Mouse (Mus musculus) testis, adult 2 months (tissue): ENCODE data around the gene Dnm1. TPM values are rescaled to one million over a fixed set of nuclear protein-coding genes. Genes with fewer than 3 reads are reported as not detected.

Experiments used
- H3K27ac ChIP-seq: fragments of 200-500 bp; 2 replicates; pipeline ENCODE4 v1.5.1; 2012; ENCODE audit warnings: low read depth, low read length; ENCODE audit not compliant: control insufficient read depth, insufficient read depth
- H3K27me3 ChIP-seq: fragments of 200-500 bp; 2 replicates; pipeline ENCODE4 v1.6.1; 2012; ENCODE audit warnings: mild to moderate bottlenecking, low read length, moderate library complexity; ENCODE audit not compliant: control insufficient read depth, insufficient read depth
- H3K36me3 ChIP-seq: fragments of 200-500 bp; 2 replicates; pipeline ENCODE4 v1.6.1; 2012; ENCODE audit warnings: mild to moderate bottlenecking, low read length; ENCODE audit not compliant: control insufficient read depth, insufficient read depth
- H3K4me1 ChIP-seq: fragments of 200-500 bp; 2 replicates; pipeline ENCODE4 v1.6.1; 2012; ENCODE audit warnings: low read length; ENCODE audit not compliant: control insufficient read depth, insufficient read depth
- H3K4me3 ChIP-seq: fragments of 200-500 bp; 2 replicates; pipeline ENCODE4 v1.5.1; 2012; ENCODE audit warnings: low read depth, mild to moderate bottlenecking, low read length, moderate library complexity, mixed read lengths; ENCODE audit not compliant: control insufficient read depth
- CTCF ChIP-seq: fragments of 200-500 bp; IDR thresholded peaks from 2 replicates; pipeline ENCODE4 v1.5.1; 2012; ENCODE audit warnings: low read depth, mild to moderate bottlenecking, inconsistent platforms, low read length, moderate library complexity; ENCODE audit not compliant: control insufficient read depth, insufficient read depth, insufficient replicate concordance
- POLR2A ChIP-seq: fragments of 200-500 bp; IDR thresholded peaks from 2 replicates; pipeline ENCODE4 v1.6.1; 2012; ENCODE audit warnings: low read depth, mild to moderate bottlenecking, inconsistent platforms, low read length, moderate library complexity; ENCODE audit not compliant: control insufficient read depth
- polyA plus RNA-seq: library from polyadenylated mRNA; depleted of rRNA; stranded (reverse); fragments of >200 nt; gene quantifications from 2 replicates; pipeline ENCODE4 v1.2.3, GENCODE M21; 2012

Dnm1 gene
- polyA plus RNA-seq, 1 experiment: 36.3 TPM

GRCm38 (mm10) chr2:32352151-32353006 lies 759 bp downstream of the Dnm1 start, which contains the start of gene Ciz1:
Ciz1 (plus strand) TSS chr2:32352327.
- H3K27me3 ChIP-seq: no peaks in the 10 kb centered on the region
- no peaks in the 10 kb centered on the region for H3K36me3 ChIP-seq
- peak within 1 kb of the TSS; percentile 93 for H3K4me3 ChIP-seq
- H3K27ac ChIP-seq: no peak within 1 kb of the TSS
- peaks cover 9% of the 10 kb centered on the region for H3K4me1 ChIP-seq
- TF ChIP-seq POLR2A (no peak), CTCF (no peak)

- H3K4me1 ChIP-seq: peaks cover 9% of the 10 kb centered on the region
- H3K27me3 ChIP-seq: no peaks in the 10 kb centered on the region
- TF ChIP-seq CTCF: no peak
- no peak for TF ChIP-seq POLR2A
- H3K4me3 ChIP-seq: no peak overlapping the region
- H3K36me3 ChIP-seq: no peaks in the 10 kb centered on the region
- H3K27ac ChIP-seq: no peak overlapping the region
Measured at GRCm38 (mm10) chr2:32351471-32351961, 1.6 kb downstream of the Dnm1 start.

- H3K27ac ChIP-seq: no peak overlapping the region
- peaks cover 9% of the 10 kb centered on the region for H3K4me1 ChIP-seq
- no peaks in the 10 kb centered on the region for H3K36me3 ChIP-seq
- H3K4me3 ChIP-seq: no peak overlapping the region
- TF ChIP-seq CTCF (no peak), POLR2A (no peak)
- H3K27me3 ChIP-seq: no peaks in the 10 kb centered on the region
Measured at GRCm38 (mm10) chr2:32350471-32351051, 2.6 kb downstream of the Dnm1 start.

- no peaks in the 10 kb centered on the region for H3K27me3 ChIP-seq
- no peak for TF ChIP-seq CTCF
- TF ChIP-seq POLR2A: no peak
- H3K4me3 ChIP-seq: no peak overlapping the region
- H3K4me1 ChIP-seq: peaks cover 9% of the 10 kb centered on the region
- no peak overlapping the region for H3K27ac ChIP-seq
- no peaks in the 10 kb centered on the region for H3K36me3 ChIP-seq
Measured at GRCm38 (mm10) chr2:32349625-32350255, 3.4 kb downstream of the Dnm1 start.

- Histone ChIP-seq H3K4me1 (peaks cover 9% of the 10 kb centered on the region), H3K36me3 (no peaks in the 10 kb centered on the region), H3K27me3 (no peaks in the 10 kb centered on the region), H3K4me3 (no peak overlapping the region), H3K27ac (no peak overlapping the region)
- no peak for TF ChIP-seq POLR2A
- TF ChIP-seq CTCF: no peak
Measured at GRCm38 (mm10) chr2:32348311-32348710, 4.8 kb downstream of the Dnm1 start.

GRCm38 (mm10) chr2:32347019-32347418 lies 6.1 kb downstream of the Dnm1 start:
- Histone ChIP-seq H3K36me3 (no peaks in the 10 kb centered on the region), H3K4me1 (peaks cover 5% of the 10 kb centered on the region), H3K27ac (no peak overlapping the region), H3K27me3 (no peaks in the 10 kb centered on the region), H3K4me3 (no peak overlapping the region)
- TF ChIP-seq POLR2A (no peak), CTCF (no peak)

- H3K27ac ChIP-seq: no peak overlapping the region
- no peaks in the 10 kb centered on the region for H3K27me3 ChIP-seq
- no peaks in the 10 kb centered on the region for H3K36me3 ChIP-seq
- H3K4me1 ChIP-seq: peaks cover 7% of the 10 kb centered on the region
- TF ChIP-seq CTCF (no peak), POLR2A (no peak)
- no peak overlapping the region for H3K4me3 ChIP-seq
Measured at GRCm38 (mm10) chr2:32344598-32345321, 8.4 kb downstream of the Dnm1 start.
